Mouse (Mus musculus): ENCODE results near the gene Iba57.

DNA sequence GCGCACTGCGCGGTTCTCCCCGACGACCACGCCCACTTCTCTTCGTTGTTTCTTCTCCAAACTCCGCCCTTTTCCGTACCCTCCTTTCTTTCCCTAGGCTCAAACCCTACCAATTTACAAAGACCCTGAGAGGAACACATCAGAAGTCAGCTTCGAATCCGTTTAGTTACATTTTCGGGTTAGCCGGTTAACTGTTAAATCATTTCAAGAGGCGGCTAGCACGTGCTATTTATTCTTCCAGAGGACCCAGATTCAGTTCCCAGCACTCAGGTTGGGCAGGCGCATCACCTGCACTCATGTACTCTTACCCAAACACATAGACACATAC lies 28.5 kb upstream of the Iba57 start, which contains the start of gene Guk1:
- TF ChIP-seq CTCF (IDR thresholded peaks at IDR 0.05; ENCODE audit: low read depth) = no peak
- TF ChIP-seq EP300 (IDR thresholded peaks at IDR 0.05; ENCODE audit: low read depth) = no peak
